Mouse (Mus musculus) CH12.LX (cell line): Measurements from ENCODE around the gene Epb41l1. TPM values are rescaled to one million over a fixed set of nuclear protein-coding genes. Genes with fewer than 3 reads are reported as not detected.

ENCODE experiments used
- DNase-seq: peaks from one replicate; pipeline ENCODE4 v3.0.0-alpha.2; 2013; ENCODE audit errors: extremely low read depth
- H3K27ac ChIP-seq: 2 replicates; pipeline ENCODE4 v1.5.1; 2012; ENCODE audit warnings: low read depth, mild to moderate bottlenecking, control low read depth, moderate library complexity; ENCODE audit not compliant: insufficient read depth
- H3K27me3 ChIP-seq: replicated peaks from 2 replicates; pipeline ENCODE3; 2012; ENCODE audit warnings: inconsistent platforms
- H3K36me3 ChIP-seq, 2 experiments: replicated peaks in 1 of 2; 2 replicates each; pipeline versions ENCODE3 to v1.6.1; 2012; ENCODE audit warnings: inconsistent platforms in 1 of 2, low read length in 1 of 2, mild to moderate bottlenecking in 1 of 2, mixed read lengths in 1 of 2, moderate library complexity in 1 of 2; ENCODE audit not compliant: control insufficient read depth in 1 of 2, insufficient read depth in 1 of 2
- H3K4me1 ChIP-seq, 2 experiments: 2 replicates each; pipeline ENCODE4 v1.6.1; 2012; ENCODE audit warnings: inconsistent platforms in 1 of 2, moderate library complexity in 1 of 2; ENCODE audit not compliant: insufficient read depth in 2 of 2, control insufficient read depth in 1 of 2
- H3K4me2 ChIP-seq: 2 replicates; pipeline ENCODE4 v1.6.1; 2012; ENCODE audit warnings: low read depth, mild to moderate bottlenecking, control low read depth; ENCODE audit not compliant: poor library complexity, insufficient read depth, severe bottlenecking
- H3K4me3 ChIP-seq, 3 experiments: fragments of 150-350 bp in 1 of 3; sonication (generic) in 1 of 3; replicated peaks in 1 of 3; 2 replicates each; pipeline versions ENCODE3 to v1.5.1; 2011 to 2012; ENCODE audit warnings: low read depth in 2 of 3, low read length in 2 of 3, mild to moderate bottlenecking in 2 of 3, moderate library complexity in 2 of 3, control low read depth in 1 of 3, improper control_type of control experiment in 1 of 3, inconsistent platforms in 1 of 3, mixed read lengths in 1 of 3; ENCODE audit not compliant: poor library complexity in 1 of 3
- H3K79me2 ChIP-seq: replicated peaks from 2 replicates; pipeline ENCODE4 v1.6.1; 2012; ENCODE audit warnings: mild to moderate bottlenecking, moderate library complexity; ENCODE audit not compliant: control insufficient read depth, poor library complexity, insufficient read depth, severe bottlenecking; ENCODE audit errors: extremely low read depth
- H3K9ac ChIP-seq: 2 replicates; pipeline ENCODE4 v1.6.1; 2012; ENCODE audit warnings: low read depth, mild to moderate bottlenecking, control low read depth, moderate library complexity; ENCODE audit not compliant: insufficient read depth
- H3K9me3 ChIP-seq: replicated peaks from 2 replicates; pipeline ENCODE3; 2012; ENCODE audit warnings: low read length, inconsistent platforms, mixed read lengths
- IRF4 ChIP-seq: IDR thresholded peaks from 2 replicates; pipeline ENCODE4 v1.6.1; 2014; ENCODE audit warnings: low read depth, mild to moderate bottlenecking, inconsistent platforms, low read length, improper control_type of control experiment
- UBTF ChIP-seq: IDR thresholded peaks from 2 replicates; pipeline ENCODE4 v1.6.1; 2012; ENCODE audit warnings: low read depth, mild to moderate bottlenecking, inconsistent platforms, low read length, improper control_type of control experiment, moderate library complexity
- ZC3H11A ChIP-seq: IDR thresholded peaks from 2 replicates; pipeline ENCODE4 v1.6.1; 2012; ENCODE audit warnings: low read depth, mild to moderate bottlenecking, inconsistent platforms, low read length, improper control_type of control experiment
- ZKSCAN1 ChIP-seq: IDR thresholded peaks from 2 replicates; pipeline ENCODE4 v1.6.1; 2012; ENCODE audit warnings: low read depth, inconsistent platforms, low read length, improper control_type of control experiment, borderline replicate concordance
- dilution Hi-C: fragments of 300-500 bp; cut with MboI; formaldehyde crosslinking; loops from 2 replicates; pipeline ENCODE4 v1.14.3; 2020; ENCODE audit warnings: low sequenced_read_pairs; ENCODE audit not compliant: extremely low pct_unique_long_range_greater_than_20kb, extremely low pct_ligation_motif_present
- in situ Hi-C: fragments of 300-500 bp; cut with MboI; formaldehyde crosslinking; loops from 3 replicates; pipeline ENCODE4 v1.14.3; 2019; ENCODE audit warnings: low sequenced_read_pairs, low pct_ligation_motif_present, low pct_unique_long_range_greater_than_20kb, mixed read lengths
- polyA plus RNA-seq: library from polyadenylated mRNA; unstranded; fragments of >175 nt; gene quantifications from 2 replicates; pipeline ENCODE4 v1.2.1, GENCODE M21; 2012; ENCODE audit warnings: low read depth; ENCODE audit not compliant: insufficient read length
- total RNA-seq, 2 experiments: library from RNA; depleted of rRNA; stranded (reverse); fragments of 300-350 nt in 1 of 2; fragments of >200 nt in 1 of 2; gene quantifications; 2 replicates each; pipeline ENCODE4 v1.2.3; 2012 to 2014

The Epb41l1 gene
- total and polyA plus RNA-seq, 3 experiments, result 0.21 TPM; not detected in 2

- Histone ChIP-seq H3K4me1 (peaks cover 0 to 2% of the 10 kb centered on the region in 2 experiments; a peak in 1 of 4 replicates), H3K4me3 (no peak overlapping the region), H3K4me2 (no peak overlapping the region), H3K27me3 (peaks cover 43% of the 10 kb centered on the region), H3K9me3 (no peaks in the 10 kb centered on the region), H3K27ac (no peak overlapping the region), H3K9ac (no peak overlapping the region), H3K36me3 (no peaks in the 10 kb centered on the region), H3K79me2 (no peaks in the 10 kb centered on the region)
- dilution Hi-C loops, result no loop called here
- no peak for TF ChIP-seq IRF4
- TF ChIP-seq UBTF, result no peak
- TF ChIP-seq ZKSCAN1, result no peak
- TF ChIP-seq ZC3H11A, result no peak
- TF ChIP-seq, all 38 proteins: peak for 0
- in situ Hi-C loops, result loop anchor here (25.0 kb wide), 1 partner anchor 98 kb away; no protein-coding TSS in a partner anchor
- DNase-seq, result no peak
These were observed 168.8 kb downstream of the Epb41l1 start for GRCm38 (mm10) chr2:156589481-156589880.

Other genes starting within 250 kb of the Epb41l1 start
- 212 and 232 TPM in 2 replicates for gene Rbm39, start 240.7 kb upstream of the Epb41l1 start, total RNA-seq (2012; rRNA removed)
- gene Rbm39, start 240.7 kb upstream of the Epb41l1 start, total RNA-seq (2014; rRNA removed), result 417 and 491 TPM in 2 replicates
- 376 and 400 TPM in 2 replicates for gene Rbm39, start 240.7 kb upstream of the Epb41l1 start, polyA plus RNA-seq
- gene Phf20, start 224.4 kb upstream of the Epb41l1 start, total RNA-seq (2012; rRNA removed), result 15.2 and 17.6 TPM in 2 replicates
- 11.7 and 14.4 TPM in 2 replicates for gene Phf20, start 224.4 kb upstream of the Epb41l1 start, total RNA-seq (2014; rRNA removed)
- gene Phf20, start 224.4 kb upstream of the Epb41l1 start, polyA plus RNA-seq, result 13.3 and 18.4 TPM in 2 replicates
- 2.1 and 3.0 TPM in 2 replicates for gene Cnbd2, start 108.6 kb upstream of the Epb41l1 start, total RNA-seq (2012; rRNA removed)
- gene Cnbd2, start 108.6 kb upstream of the Epb41l1 start, total RNA-seq (2014; rRNA removed), result 0.99 and 1.0 TPM in 2 replicates
- 2.7 and 3.6 TPM in 2 replicates for gene Cnbd2, start 108.6 kb upstream of the Epb41l1 start, polyA plus RNA-seq
- gene Scand1, start 108.2 kb upstream of the Epb41l1 start, total RNA-seq (2012; rRNA removed), result 64.0 and 72.6 TPM in 2 replicates
- 78.5 and 86.6 TPM in 2 replicates for gene Scand1, start 108.2 kb upstream of the Epb41l1 start, total RNA-seq (2014; rRNA removed)
- 48.5 and 48.7 TPM in 2 replicates for gene Scand1, start 108.2 kb upstream of the Epb41l1 start, polyA plus RNA-seq
- 18.4 and 21.6 TPM in 2 replicates for gene Aar2, start 126.7 kb downstream of the Epb41l1 start, total RNA-seq (2012; rRNA removed)
- 23.1 and 23.8 TPM in 2 replicates for gene Aar2, start 126.7 kb downstream of the Epb41l1 start, total RNA-seq (2014; rRNA removed)
- gene Aar2, start 126.7 kb downstream of the Epb41l1 start, polyA plus RNA-seq, result 22.3 and 26.1 TPM in 2 replicates
- 9.6 and 12.4 TPM in 2 replicates for gene Dlgap4, start 192.8 kb downstream of the Epb41l1 start, total RNA-seq (2012; rRNA removed)
- 11.6 and 12.7 TPM in 2 replicates for gene Dlgap4, start 192.8 kb downstream of the Epb41l1 start, total RNA-seq (2014; rRNA removed)
- gene Dlgap4, start 192.8 kb downstream of the Epb41l1 start, polyA plus RNA-seq, result 34.1 and 38.5 TPM in 2 replicates